8 mouse cellular contexts compared by ENCODE assay signal in the genomic region with DNA sequence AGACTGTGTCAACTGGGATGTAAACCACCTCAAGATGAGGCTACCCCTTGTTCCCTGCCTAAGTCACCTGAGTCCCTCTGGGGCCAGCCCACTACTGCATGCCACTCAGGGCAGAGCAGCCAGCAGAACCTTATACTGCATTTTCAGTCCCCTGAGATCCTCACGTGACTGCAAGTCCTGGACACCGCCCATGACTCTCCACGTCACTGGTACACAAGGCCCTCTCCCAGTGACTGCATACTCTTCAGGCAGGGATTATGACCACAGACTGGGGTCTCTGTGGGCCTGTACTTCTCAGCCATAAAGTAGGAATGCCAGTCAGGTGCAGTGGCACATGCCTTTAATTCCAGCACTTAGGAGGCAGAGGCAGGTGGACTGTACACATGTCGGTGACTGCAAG.
DNase-seq lines count a peak whose midpoint lies in the region; ATAC-seq and TF ChIP-seq lines count a peak whose summit lies in the region.

No protein-coding gene starts in this region.

- no peak overlapping the region for H3K4me2 ChIP-seq in midbrain, embryonic 15.5 days
- no peak overlapping the region for H3K4me2 ChIP-seq in midbrain, embryonic 14.5 days (ENCODE audit: low read length)
- H3K4me2 ChIP-seq in stomach, embryonic 15.5 days = no peak overlapping the region

- no peak for ATAC-seq in midbrain, embryonic 15.5 days (replicated peaks)
- no peak for ATAC-seq in midbrain, embryonic 14.5 days (ENCODE audit: low FRiP score, low TSS enrichment)
- 0 out of 2 replicates have a peak, but pooled peaks have one; percentile 12 for ATAC-seq in stomach, embryonic 15.5 days (ENCODE audit: insufficient read depth, low FRiP score, low read depth)

- peaks cover 84% of the 10 kb centered on the region for H3K4me1 ChIP-seq in cerebellum, adult 2 months (ENCODE audit: control insufficient read depth, insufficient read depth, low read length)
- H3K4me1 ChIP-seq in midbrain, embryonic 15.5 days = peaks cover 48% of the 10 kb centered on the region
- peaks cover 45% of the 10 kb centered on the region for H3K4me1 ChIP-seq in midbrain, embryonic 14.5 days (ENCODE audit: control insufficient read depth, insufficient read depth, low read length)
- peaks cover 66% of the 10 kb centered on the region for H3K4me1 ChIP-seq in stomach, embryonic 15.5 days

- no peaks in the 10 kb centered on the region for H3K36me3 ChIP-seq in midbrain, embryonic 15.5 days (replicated peaks)
- no peaks in the 10 kb centered on the region for H3K36me3 ChIP-seq in midbrain, embryonic 14.5 days (ENCODE audit: control insufficient read depth, insufficient read depth, low read length)
- no peaks in the 10 kb centered on the region for H3K36me3 ChIP-seq in stomach, embryonic 15.5 days

- TF ChIP-seq POLR2A in cerebellum, adult 2 months (IDR thresholded peaks at IDR 0.05; ENCODE audit: borderline replicate concordance, insufficient read depth, low read length) = no peak

- 47% methylated on average over 4 of the region's 4 CpGs for WGBS in cerebellum, adult 2 months
- WGBS in midbrain, embryonic 15.5 days = 76% methylated on average over 4 of the region's 4 CpGs
- 77% methylated on average over 4 of the region's 4 CpGs for WGBS in midbrain, embryonic 14.5 days
- 80% methylated on average over 4 of the region's 4 CpGs for WGBS in stomach, embryonic 15.5 days

- no peak overlapping the region for H3K4me3 ChIP-seq in cerebellum, adult 2 months (replicated peaks; ENCODE audit: insufficient read depth, low read depth, low read length)
- H3K4me3 ChIP-seq in midbrain, embryonic 15.5 days = no peak overlapping the region
- H3K4me3 ChIP-seq in midbrain, embryonic 14.5 days (replicated peaks; ENCODE audit: low read depth, low read length) = no peak overlapping the region
- no peak overlapping the region for H3K4me3 ChIP-seq in stomach, embryonic 15.5 days (replicated peaks)

- TF ChIP-seq CTCF in cerebellum, adult 2 months (IDR thresholded peaks at IDR 0.05; ENCODE audit: borderline replicate concordance, insufficient read depth, low read depth, low read length) = no peak

- no peaks in the 10 kb centered on the region for H3K9me3 ChIP-seq in midbrain, embryonic 15.5 days
- H3K9me3 ChIP-seq in midbrain, embryonic 14.5 days (ENCODE audit: control insufficient read depth, low read length) = no peaks in the 10 kb centered on the region
- H3K9me3 ChIP-seq in stomach, embryonic 15.5 days = no peaks in the 10 kb centered on the region

- H3K9ac ChIP-seq in midbrain, embryonic 15.5 days = no peak overlapping the region
- no peak overlapping the region for H3K9ac ChIP-seq in midbrain, embryonic 14.5 days (replicated peaks; ENCODE audit: low read length)
- no peak overlapping the region for H3K9ac ChIP-seq in stomach, embryonic 15.5 days

- no peaks in the 10 kb centered on the region for H3K27me3 ChIP-seq in cerebellum, adult 2 months (ENCODE audit: control insufficient read depth, insufficient read depth, low read length)
- H3K27me3 ChIP-seq in midbrain, embryonic 15.5 days (replicated peaks) = no peaks in the 10 kb centered on the region
- H3K27me3 ChIP-seq in midbrain, embryonic 14.5 days (ENCODE audit: control insufficient read depth, insufficient read depth, low read length) = no peaks in the 10 kb centered on the region
- H3K27me3 ChIP-seq in stomach, embryonic 15.5 days (replicated peaks) = no peaks in the 10 kb centered on the region

- no peak for DNase-seq in cerebellum, adult 2 months
- no peak for DNase-seq in cerebellum, adult 9-10 months
- no peak for DNase-seq in midbrain, embryonic 14.5 days
- peak; percentile 73 to 74 for DNase-seq in kidney, postnatal 36 days
- no peak for DNase-seq in frontal cortex, postnatal 36 days (ENCODE audit: low spot score in 2 of 2)
- no peak for DNase-seq in layer of hippocampus, postnatal 36 days

- H3K27ac ChIP-seq in cerebellum, adult 2 months (ENCODE audit: insufficient read depth, low read length) = peak overlapping the region; percentile 41; the same call in 1 of the 2 replicates
- H3K27ac ChIP-seq in midbrain, embryonic 15.5 days = peak overlapping the region; percentile 46
- H3K27ac ChIP-seq in midbrain, embryonic 14.5 days (replicated peaks; ENCODE audit: low read depth, low read length) = no peak overlapping the region
- peak overlapping the region; percentile 48 for H3K27ac ChIP-seq in stomach, embryonic 15.5 days

Comparison
In these comparisons a context has a peak if more than half of its experiments do, and no peak if none do; other contexts are left out.
1. DNase-seq: peak in kidney, postnatal 36 days (2 of 2); none in cerebellum, adult 2 months (0 of 2), cerebellum, adult 9-10 months (single experiment), midbrain, embryonic 14.5 days (single experiment), frontal cortex, postnatal 36 days (0 of 2) and layer of hippocampus, postnatal 36 days (0 of 2).